Comparison of ENCODE assay signal across 10 mouse cellular contexts in genomic region chr7:96230006-96230719, GRCm38 (mm10). TPM values are rescaled to one million over a fixed set of nuclear protein-coding genes. Genes with fewer than 3 reads are reported as not detected.
DNase-seq lines count a peak whose midpoint lies in the region; ATAC-seq and TF ChIP-seq lines count a peak whose summit lies in the region.
"Had no signal": no experiment of that assay in that cellular context is flagged by ENCODE, and none has a peak within 500 bp of the region (broad histone marks: within the 10 kb centered on the region; RNA-seq: fewer than 3 reads in every experiment).

No protein-coding gene starts in this region.

- no peaks in the 10 kb centered on the region for H3K27me3 ChIP-seq in kidney, adult 2 months (replicated peaks; ENCODE audit: control insufficient read depth, insufficient read depth, low read length)
- no peaks in the 10 kb centered on the region for H3K27me3 ChIP-seq in limb, embryonic 15.5 days
- H3K27me3 ChIP-seq: Patski had no signal

- no peak overlapping the region for H3K4me2 ChIP-seq in limb, embryonic 15.5 days

- peak; percentile 7 to 83 for DNase-seq in adrenal gland, adult (ENCODE audit: inconsistent age in 2 of 2, low spot score in 1 of 2)
- no peak for DNase-seq in adrenal gland, adult 8-10 months
- DNase-seq in kidney, adult 2 months = peak; percentile 22
- DNase-seq in kidney, adult 18-20 months = no peak
- DNase-seq in adrenal gland, postnatal 14 days = peak; percentile 50
- DNase-seq in spleen, adult 12 weeks (ENCODE audit: low spot score) = no peak
- no peak for DNase-seq in layer of hippocampus, postnatal 25 days (ENCODE audit: extremely low spot score in 1 of 2, low spot score in 1 of 2)
- DNase-seq: cerebellum, adult 18-20 months had no signal

- H3K4me1 ChIP-seq in kidney, adult 2 months (ENCODE audit: control insufficient read depth, insufficient read depth, low read length) = no peaks in the 10 kb centered on the region
- H3K4me1 ChIP-seq in limb, embryonic 15.5 days = peaks cover 21% of the 10 kb centered on the region

- 64% methylated on average over 8 of the region's 8 CpGs for WGBS in kidney, adult 2 months
- WGBS in limb, embryonic 15.5 days = 28% methylated on average over 8 of the region's 8 CpGs

- H3K9me3 ChIP-seq in limb, embryonic 15.5 days = no peaks in the 10 kb centered on the region

- no peaks in the 10 kb centered on the region for H3K36me3 ChIP-seq in kidney, adult 2 months (ENCODE audit: control insufficient read depth, insufficient read depth, low read length)
- H3K36me3 ChIP-seq in limb, embryonic 15.5 days = no peaks in the 10 kb centered on the region

- no peak for TF ChIP-seq CTCF in kidney, adult 2 months (conservative IDR thresholded peaks at IDR 0.05; ENCODE audit: insufficient read depth, insufficient read length, low read depth, low read length)

- ATAC-seq in limb, embryonic 15.5 days (ENCODE audit: insufficient number of reproducible peaks, low FRiP score, low TSS enrichment, low read depth) = no peak
- ATAC-seq: Patski had no signal

- H3K4me3 ChIP-seq in kidney, adult 2 months (ENCODE audit: insufficient read depth, low read depth, low read length) = no peak overlapping the region
- no peak overlapping the region for H3K4me3 ChIP-seq in limb, embryonic 15.5 days

- TF ChIP-seq POLR2A in kidney, adult 2 months (IDR thresholded peaks at IDR 0.05; ENCODE audit: low read depth, low read length) = no peak

- H3K27ac ChIP-seq in kidney, adult 2 months (ENCODE audit: insufficient read depth, low read depth, low read length) = no peak overlapping the region
- peak overlapping the region; percentile 43; the same call in 1 of the 2 replicates for H3K27ac ChIP-seq in limb, embryonic 15.5 days

- no peak overlapping the region for H3K9ac ChIP-seq in limb, embryonic 15.5 days

RNA-seq across cellular contexts. Expression of gene Tenm4, which starts 59.1 kb away (rescaled TPM):
- 10 to 100 TPM; 18.1 to 36.5 (median 27.2) TPM for total RNA-seq in adrenal gland, adult 8-10 months (2022)
- 3.3 and 4.5 TPM in 2 replicates for polyA plus RNA-seq in kidney, adult 2 months (2012; rRNA removed)
- 11.3 and 15.6 TPM in 2 replicates for total RNA-seq in adrenal gland, postnatal 14 days (2021)
- polyA plus RNA-seq in limb, embryonic 15.5 days (2015; fragmentation: Nextera tagmentation; extraction: Ambion mirVana) = 36.3 and 38.4 TPM in 2 replicates
- 100 to 1,000 TPM in 1 of 2 experiments, 10 to 100 TPM in 1; 96.7 to 119 TPM for total RNA-seq in layer of hippocampus, postnatal 25 days (2021)

Comparison
In these comparisons a context has a peak if more than half of its experiments do, and no peak if none do; other contexts are left out.
1. DNase-seq: peak in adrenal gland, adult (2 of 2), kidney, adult 2 months (single experiment) and adrenal gland, postnatal 14 days (single experiment); none in adrenal gland, adult 8-10 months (single experiment), kidney, adult 18-20 months (single experiment), spleen, adult 12 weeks (single experiment) and layer of hippocampus, postnatal 25 days (0 of 2).